Mouse (Mus musculus) heart, adult 2 months (tissue): Measurements from ENCODE around the gene Slc25a10. TPM values are rescaled to one million over a fixed set of nuclear protein-coding genes. Genes with fewer than 3 reads are reported as not detected.

Experiments
- DNase-seq, 2 experiments: peaks; one replicate each; pipeline ENCODE4 v3.0.0; 2021
- H3K27ac ChIP-seq: fragments of 200-600 bp; 2 replicates; pipeline ENCODE4 v1.8.1; 2022
- H3K27me3 ChIP-seq: fragments of 200-500 bp; 2 replicates; pipeline ENCODE4 v1.6.1; 2012; ENCODE audit warnings: mild to moderate bottlenecking, low read length, inconsistent platforms, mixed read lengths; ENCODE audit not compliant: control insufficient read depth, insufficient read depth
- H3K36me3 ChIP-seq: fragments of 200-500 bp; 2 replicates; pipeline ENCODE4 v1.6.1; 2012; ENCODE audit warnings: low read length, inconsistent platforms; ENCODE audit not compliant: control insufficient read depth, insufficient read depth
- H3K4me1 ChIP-seq: fragments of 200-500 bp; 2 replicates; pipeline ENCODE4 v1.6.1; 2011; ENCODE audit warnings: low read length; ENCODE audit not compliant: control insufficient read depth, insufficient read depth
- H3K4me3 ChIP-seq: fragments of 200-600 bp; 2 replicates; pipeline ENCODE4 v1.8.1; 2022
- H3K79me2 ChIP-seq: fragments of 200-500 bp; replicated peaks from 2 replicates; pipeline ENCODE4 v1.6.1; 2012; ENCODE audit warnings: mild to moderate bottlenecking, inconsistent platforms, low read length, moderate library complexity, mixed read lengths; ENCODE audit not compliant: control insufficient read depth, insufficient read depth
- H3K9ac ChIP-seq: fragments of 200-500 bp; 2 replicates; pipeline ENCODE4 v1.6.1; 2012; ENCODE audit warnings: low read depth, mild to moderate bottlenecking, control low read depth, inconsistent platforms, low read length, mixed read lengths
- CTCF ChIP-seq: fragments of 200-600 bp; IDR thresholded peaks from 2 replicates; pipeline ENCODE4 v1.8.1; 2022; ENCODE audit warnings: antibody characterized with exemption, mild to moderate bottlenecking, moderate library complexity
- EP300 ChIP-seq: fragments of 200-500 bp; IDR thresholded peaks from 2 replicates; pipeline ENCODE4 v1.6.1; 2011; ENCODE audit warnings: low read depth, low read length, control low read depth; ENCODE audit not compliant: insufficient read depth
- POLR2A ChIP-seq: fragments of 200-500 bp; IDR thresholded peaks from 2 replicates; pipeline ENCODE4 v1.6.1; 2011; ENCODE audit warnings: mild to moderate bottlenecking, low read depth, low read length, control low read depth; ENCODE audit not compliant: insufficient read depth
- WGBS: fragments of 180-500 bp; shearing (Covaris S2); methylation state at CpG from one replicate; pipeline ENCODE4 v1.1.7; 2018; 5-methylcytosine and 5-hydroxymethylcytosine counted together
- intact Hi-C: fragments of 180-260 bp; cut with DNase I; formaldehyde crosslinking; loops from one replicate; pipeline ENCODE4 v1.15.1; 2025
- polyA plus RNA-seq: library from polyadenylated mRNA; depleted of rRNA; stranded (reverse); fragments of >200 nt; gene quantifications from 2 replicates; pipeline ENCODE4 v1.2.3, GENCODE M21; 2012
- total RNA-seq, 2 experiments: library from RNA; stranded (reverse); gene quantifications; 2 replicates each; pipeline ENCODE4 v1.2.3; 2021

Gene Slc25a10
- total and polyA plus RNA-seq, 3 experiments = 14.1 to 40.9 (median 14.6) TPM

DNA sequence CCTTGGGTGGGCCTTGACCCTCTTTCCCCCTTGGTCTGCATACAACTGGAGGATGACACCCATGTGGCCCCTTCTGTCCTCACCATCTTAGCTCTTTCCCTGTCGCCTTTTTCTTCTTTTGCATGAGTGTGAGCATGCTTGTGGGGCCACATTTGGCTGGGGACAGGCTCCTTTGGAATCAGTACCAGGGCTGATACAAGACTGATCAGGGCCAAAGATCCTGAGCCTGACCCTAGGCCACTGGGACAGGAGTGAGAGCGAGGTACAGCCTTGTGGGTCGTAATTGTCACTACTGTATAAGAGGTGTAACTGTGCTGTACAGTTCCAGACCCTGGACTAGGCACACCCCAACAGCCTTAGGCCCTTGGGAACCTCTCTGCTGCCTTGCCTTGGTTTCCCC is 2.3 kb downstream of the Slc25a10 start:
- no peak for DNase-seq
- Histone ChIP-seq H3K27me3 (no peaks in the 10 kb centered on the region), H3K9ac (no peak overlapping the region)

GRCm38 (mm10) chr11:120497436-120497835 is 5.8 kb downstream of the Slc25a10 start:
- H3K9ac ChIP-seq = no peak overlapping the region
- no peak for DNase-seq
- peaks cover 6% of the 10 kb centered on the region for H3K4me1 ChIP-seq
- no peaks in the 10 kb centered on the region for H3K79me2 ChIP-seq
- H3K4me3 ChIP-seq = no peak overlapping the region
- WGBS = 96% methylated on average over 3 of the region's 3 CpGs
- no peaks in the 10 kb centered on the region for H3K27me3 ChIP-seq
- TF ChIP-seq CTCF (no peak), EP300 (no peak), POLR2A (no peak)
- no peaks in the 10 kb centered on the region for H3K36me3 ChIP-seq
- intact Hi-C loops = no loop called here
- no peak overlapping the region for H3K27ac ChIP-seq

More for the DNA sequence above, 2.3 kb downstream of the Slc25a10 start:
- no peak overlapping the region for H3K27ac ChIP-seq
- intact Hi-C loops = loop anchor here (5.0 kb wide), 1 partner anchor 283 kb away; no protein-coding TSS in a partner anchor
- H3K79me2 ChIP-seq = no peaks in the 10 kb centered on the region
- no peak overlapping the region for H3K4me3 ChIP-seq
- H3K36me3 ChIP-seq = no peaks in the 10 kb centered on the region
- peaks cover 14% of the 10 kb centered on the region for H3K4me1 ChIP-seq
- TF ChIP-seq POLR2A (no peak), CTCF (no peak), EP300 (no peak)
- WGBS = 88% methylated on average over 3 of the region's 3 CpGs

GRCm38 (mm10) chr11:120498226-120498625 is 6.6 kb downstream of the Slc25a10 start:
- TF ChIP-seq CTCF (no peak), EP300 (no peak), POLR2A (no peak)
- 91% methylated on average over 12 of the region's 12 CpGs for WGBS
- Histone ChIP-seq H3K27ac (no peak overlapping the region), H3K4me1 (peaks cover 4% of the 10 kb centered on the region), H3K9ac (no peak overlapping the region), H3K79me2 (no peaks in the 10 kb centered on the region), H3K27me3 (no peaks in the 10 kb centered on the region), H3K36me3 (no peaks in the 10 kb centered on the region), H3K4me3 (no peak overlapping the region)
- no peak for DNase-seq
- intact Hi-C loops = no loop called here

- Histone ChIP-seq H3K9ac (no peak overlapping the region), H3K36me3 (no peaks in the 10 kb centered on the region), H3K27me3 (no peaks in the 10 kb centered on the region), H3K4me3 (no peak overlapping the region), H3K27ac (no peak overlapping the region), H3K79me2 (no peaks in the 10 kb centered on the region), H3K4me1 (peaks cover 4% of the 10 kb centered on the region)
- DNase-seq = no peak
- intact Hi-C loops = no loop called here
- 75% methylated on average over 5 of the region's 5 CpGs for WGBS
- TF ChIP-seq CTCF (no peak), POLR2A (no peak), EP300 (no peak)
These were observed 7.3 kb downstream of the Slc25a10 start for GRCm38 (mm10) chr11:120498891-120499290.

- Histone ChIP-seq H3K27ac (no peak overlapping the region), H3K4me1 (peaks cover 4% of the 10 kb centered on the region), H3K4me3 (no peak overlapping the region), H3K9ac (no peak overlapping the region), H3K79me2 (no peaks in the 10 kb centered on the region), H3K36me3 (no peaks in the 10 kb centered on the region), H3K27me3 (no peaks in the 10 kb centered on the region)
- intact Hi-C loops = no loop called here
- no peak for TF ChIP-seq CTCF
- TF ChIP-seq EP300 = no peak
- TF ChIP-seq POLR2A = no peak
- no peak for DNase-seq
- WGBS = 74% methylated on average over 6 of the region's 6 CpGs
These were observed 8.3 kb downstream of the Slc25a10 start for GRCm38 (mm10) chr11:120499894-120500293.

DNA sequence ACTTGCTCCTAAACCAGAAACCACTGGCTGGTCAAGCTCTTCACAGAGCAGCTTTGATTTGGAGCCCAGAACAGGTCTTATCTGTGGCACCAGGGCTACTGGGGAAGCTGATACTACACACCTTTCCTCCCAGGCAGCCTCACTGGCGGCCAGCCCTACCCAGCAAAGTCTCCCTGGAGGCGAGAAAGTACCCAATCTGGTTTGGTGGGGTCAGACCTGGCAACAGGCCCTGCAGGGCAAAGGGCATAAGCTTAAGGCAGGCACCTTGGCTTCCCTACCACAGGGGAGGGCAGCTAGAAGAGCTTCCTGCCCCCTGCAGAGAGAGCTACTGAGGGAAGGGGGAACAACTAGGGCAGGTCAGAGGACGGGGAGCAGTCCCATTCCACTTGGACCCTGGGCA is 8.7 kb downstream of the Slc25a10 start:
- H3K9ac ChIP-seq = peak overlapping the region; percentile 27; the same call in 1 of the 2 replicates
- H3K36me3 ChIP-seq = no peaks in the 10 kb centered on the region
- H3K4me3 ChIP-seq = no peak overlapping the region
- no peak for DNase-seq
- H3K79me2 ChIP-seq = no peaks in the 10 kb centered on the region
- intact Hi-C loops = no loop called here
- H3K4me1 ChIP-seq = peaks cover 4% of the 10 kb centered on the region
- H3K27me3 ChIP-seq = no peaks in the 10 kb centered on the region
- TF ChIP-seq EP300 (no peak), CTCF (no peak), POLR2A (no peak)
- 5% methylated on average over 3 of the region's 3 CpGs for WGBS
- no peak overlapping the region for H3K27ac ChIP-seq
